Mouse (Mus musculus): ENCODE results near the gene Ank. TPM values are rescaled to one million over a fixed set of nuclear protein-coding genes. Genes with fewer than 3 reads are reported as not detected.

The Ank gene
- polyA plus RNA-seq, 1 experiment from 2014 or later = 11.0 TPM

DNA sequence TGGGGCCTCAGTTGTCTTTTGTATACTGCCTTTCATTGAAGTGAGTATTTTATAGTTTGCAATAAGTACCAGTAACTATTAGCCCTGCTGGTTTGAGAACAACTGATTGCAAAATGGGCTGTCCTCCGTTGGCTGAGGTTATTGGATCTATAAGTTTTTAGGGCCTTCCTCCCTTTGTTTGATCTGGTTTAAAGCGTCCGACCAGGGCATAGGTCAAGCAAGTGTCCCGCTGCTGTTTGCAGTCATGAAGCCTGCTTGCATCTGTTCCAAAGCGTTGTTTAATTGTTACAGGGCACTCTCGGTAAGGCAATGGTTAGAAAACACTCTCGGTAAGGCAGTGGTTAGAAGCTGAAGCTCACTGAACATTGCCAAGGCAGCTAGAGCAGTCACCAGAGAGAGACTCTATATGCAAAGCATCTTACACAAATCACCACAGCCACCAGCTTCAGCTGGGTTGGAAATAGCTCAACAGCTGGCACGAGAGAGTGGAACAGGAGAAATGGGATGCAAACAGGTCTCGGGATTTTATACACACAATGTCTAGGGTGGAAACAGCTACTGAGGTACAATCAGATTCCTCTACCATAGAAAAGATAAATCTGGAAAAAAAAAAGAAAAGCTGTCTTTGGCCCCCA is 84.0 kb downstream of the Ank start:
- DNase-seq (ENCODE audit: low spot score) (no peak), ATAC-seq (replicated peaks; ENCODE audit: low FRiP score, low read depth) (no peak)
- Histone ChIP-seq H3K27me3 (ENCODE audit: insufficient read depth, low read length) (no peaks in the 10 kb centered on the region), H3K9me3 (replicated peaks; ENCODE audit: low read length) (no peaks in the 10 kb centered on the region), H3K4me2 (ENCODE audit: low read length) (no peak overlapping the region), H3K9ac (ENCODE audit: low read depth, low read length) (no peak overlapping the region), H3K4me3 (replicated peaks; ENCODE audit: low read depth, low read length) (no peak overlapping the region), H3K4me1 (replicated peaks; ENCODE audit: insufficient read depth, low read length) (no peaks in the 10 kb centered on the region), H3K27ac (no peak overlapping the region), H3K36me3 (ENCODE audit: insufficient read depth, low read length) (no peaks in the 10 kb centered on the region)
- 53% methylated on average over 9 of the region's 9 CpGs for WGBS
- TF ChIP-seq CTCF (IDR thresholded peaks at IDR 0.05; ENCODE audit: low read depth) = no peak

DNA sequence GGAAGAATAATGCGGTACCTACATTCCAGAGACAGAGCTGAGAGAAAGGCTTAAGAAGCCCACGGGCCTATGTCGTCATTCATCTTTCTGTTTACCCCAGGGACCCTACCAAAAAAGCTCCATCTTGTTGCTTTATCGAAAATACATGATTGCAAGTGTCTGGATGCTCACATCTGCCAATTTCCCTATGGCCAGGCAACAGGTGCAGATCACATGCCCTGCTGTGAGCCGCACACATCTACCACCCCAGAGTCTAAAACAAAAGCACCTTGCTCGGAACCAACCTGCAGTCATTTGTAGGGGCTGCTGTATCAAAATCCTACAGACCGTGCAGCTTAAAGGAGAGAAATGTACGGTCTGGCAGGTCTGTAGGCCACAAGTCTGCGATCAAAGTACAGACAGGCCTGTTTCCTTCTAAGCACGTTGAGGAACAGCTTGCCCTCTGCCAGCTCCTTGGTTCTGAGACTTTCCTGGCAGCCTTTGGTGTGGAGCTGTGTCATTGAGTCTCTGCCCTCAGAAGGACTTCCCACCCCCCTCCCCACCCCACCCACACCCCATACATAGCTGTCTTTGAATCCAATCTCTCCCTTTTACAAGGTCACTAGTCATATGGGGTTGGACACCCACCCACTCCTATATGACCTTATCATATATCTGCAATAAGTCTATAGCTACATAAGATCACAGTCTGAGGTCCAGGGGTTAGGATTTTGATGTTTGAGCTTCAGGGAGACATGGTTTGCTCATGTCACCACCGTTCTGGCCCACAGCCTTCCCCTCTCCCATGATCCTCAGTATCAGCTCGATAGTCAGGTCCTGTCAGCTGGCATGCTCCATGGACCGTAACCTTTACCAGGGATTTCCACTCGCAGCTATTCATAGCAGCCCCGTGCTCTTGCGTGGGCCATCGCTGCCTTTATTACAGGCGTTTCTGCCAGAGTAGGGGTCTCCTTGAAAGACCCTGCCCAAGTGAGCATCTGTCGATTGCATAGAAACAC is 84.9 kb downstream of the Ank start:
- Histone ChIP-seq H3K36me3 (ENCODE audit: insufficient read depth, low read length) (no peaks in the 10 kb centered on the region), H3K4me1 (replicated peaks; ENCODE audit: insufficient read depth, low read length) (no peaks in the 10 kb centered on the region), H3K4me3 (replicated peaks; ENCODE audit: low read depth, low read length) (no peak overlapping the region), H3K4me2 (ENCODE audit: low read length) (no peak overlapping the region), H3K9ac (ENCODE audit: low read depth, low read length) (no peak overlapping the region), H3K9me3 (replicated peaks; ENCODE audit: low read length) (no peaks in the 10 kb centered on the region), H3K27me3 (ENCODE audit: insufficient read depth, low read length) (no peaks in the 10 kb centered on the region), H3K27ac (no peak overlapping the region)
- ATAC-seq (replicated peaks; ENCODE audit: low FRiP score, low read depth) (no peak), DNase-seq (ENCODE audit: low spot score) (no peak)
- WGBS = 81% methylated on average over 19 of the region's 19 CpGs
- no peak for TF ChIP-seq CTCF (IDR thresholded peaks at IDR 0.05; ENCODE audit: low read depth)

DNA sequence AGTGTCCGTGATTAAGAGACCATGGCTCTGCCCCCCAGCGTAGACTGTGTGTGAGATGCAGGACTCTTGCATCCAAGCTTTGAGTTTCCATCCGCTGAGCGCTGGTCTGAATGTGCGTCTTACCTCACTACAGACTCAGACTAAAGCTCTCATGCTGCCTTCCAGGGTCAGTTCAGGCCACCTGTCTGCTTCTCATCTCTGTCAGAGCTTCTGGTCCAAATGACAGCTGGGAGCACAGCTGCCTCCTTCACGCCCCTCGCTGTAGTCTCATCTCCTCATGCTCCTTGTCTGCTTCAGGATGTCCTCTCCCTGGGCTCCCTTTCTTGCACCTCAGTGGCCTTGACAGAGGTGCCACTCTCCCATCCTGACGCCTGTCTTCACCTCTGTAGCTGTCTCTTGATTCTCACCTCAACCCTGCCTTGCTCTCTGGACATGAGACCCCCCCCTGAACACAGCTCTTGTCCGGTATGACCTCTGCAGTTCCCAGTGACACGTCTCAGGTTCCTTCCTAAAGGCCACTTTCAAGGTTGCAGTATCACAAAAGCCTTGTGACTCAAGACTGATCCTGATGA is 85.7 kb downstream of the Ank start:
- ATAC-seq (replicated peaks; ENCODE audit: low FRiP score, low read depth) = no peak
- Histone ChIP-seq H3K9ac (ENCODE audit: low read depth, low read length) (no peak overlapping the region), H3K36me3 (ENCODE audit: insufficient read depth, low read length) (no peaks in the 10 kb centered on the region), H3K9me3 (replicated peaks; ENCODE audit: low read length) (no peaks in the 10 kb centered on the region), H3K4me1 (replicated peaks; ENCODE audit: insufficient read depth, low read length) (no peaks in the 10 kb centered on the region), H3K4me2 (ENCODE audit: low read length) (no peak overlapping the region), H3K4me3 (replicated peaks; ENCODE audit: low read depth, low read length) (no peak overlapping the region), H3K27me3 (ENCODE audit: insufficient read depth, low read length) (no peaks in the 10 kb centered on the region), H3K27ac (no peak overlapping the region)
- 80% methylated on average over 10 of the region's 10 CpGs for WGBS
- TF ChIP-seq CTCF (IDR thresholded peaks at IDR 0.05; ENCODE audit: low read depth) = no peak
- no peak for DNase-seq (ENCODE audit: low spot score)

GRCm38 (mm10) chr15:27553554-27553953 is 87.1 kb downstream of the Ank start:
- H3K4me1 ChIP-seq (replicated peaks; ENCODE audit: insufficient read depth, low read length) = no peaks in the 10 kb centered on the region
- ATAC-seq (replicated peaks; ENCODE audit: low FRiP score, low read depth) (no peak), DNase-seq (ENCODE audit: low spot score) (no peak)
- H3K9me3 ChIP-seq (replicated peaks; ENCODE audit: low read length) = no peaks in the 10 kb centered on the region
- H3K9ac ChIP-seq (ENCODE audit: low read depth, low read length) = no peak overlapping the region
- no peak overlapping the region for H3K27ac ChIP-seq
- no peaks in the 10 kb centered on the region for H3K36me3 ChIP-seq (ENCODE audit: insufficient read depth, low read length)
- H3K27me3 ChIP-seq (ENCODE audit: insufficient read depth, low read length) = no peaks in the 10 kb centered on the region
- no peak overlapping the region for H3K4me3 ChIP-seq (replicated peaks; ENCODE audit: low read depth, low read length)
- no peak overlapping the region for H3K4me2 ChIP-seq (ENCODE audit: low read length)
- TF ChIP-seq CTCF (IDR thresholded peaks at IDR 0.05; ENCODE audit: low read depth) = no peak
- WGBS = 81% methylated on average over 5 of the region's 5 CpGs

DNA sequence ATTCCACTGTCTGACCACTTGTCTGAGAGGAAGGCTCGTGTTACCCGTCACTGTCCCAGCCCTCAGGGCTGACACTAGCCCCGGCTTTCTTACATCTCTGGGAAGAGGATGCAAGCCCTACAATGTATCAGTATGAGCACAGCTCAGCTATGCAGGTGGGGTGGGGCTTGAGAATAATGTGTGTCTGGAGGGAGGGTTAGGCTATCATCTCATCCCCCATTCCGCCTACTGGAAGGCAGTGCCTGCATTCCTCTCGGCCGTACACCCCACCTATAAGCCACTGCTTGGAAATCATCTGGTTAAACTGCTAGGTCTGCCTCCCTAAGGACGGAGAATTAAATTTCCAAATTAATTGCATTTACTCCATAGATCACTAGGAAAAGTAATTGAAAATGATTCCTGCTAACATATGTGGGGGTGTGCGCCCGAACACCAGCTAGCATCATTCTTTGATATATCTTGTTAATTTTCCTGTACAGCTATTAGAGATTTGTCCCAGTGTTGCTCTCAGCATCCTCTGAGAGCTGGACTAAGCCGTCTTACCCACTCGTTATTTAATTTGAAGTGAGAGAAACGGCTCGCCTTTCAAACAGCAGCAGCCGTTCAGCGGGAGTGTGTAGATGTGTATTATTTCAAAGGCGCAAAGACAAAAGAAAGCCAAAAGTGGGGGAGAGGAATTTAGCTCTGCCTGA is 92.1 kb downstream of the Ank start:
- H3K4me2 ChIP-seq (ENCODE audit: low read length) = no peak overlapping the region
- H3K4me3 ChIP-seq (replicated peaks; ENCODE audit: low read depth, low read length) = no peak overlapping the region
- no peak; the same call in 1 of the 2 replicates for ATAC-seq (replicated peaks; ENCODE audit: low FRiP score, low read depth)
- peak; percentile 20 for DNase-seq (ENCODE audit: low spot score)
- H3K9me3 ChIP-seq (replicated peaks; ENCODE audit: low read length) = no peaks in the 10 kb centered on the region
- no peaks in the 10 kb centered on the region for H3K4me1 ChIP-seq (replicated peaks; ENCODE audit: insufficient read depth, low read length)
- no peak overlapping the region for H3K27ac ChIP-seq
- WGBS = 43% methylated on average over 16 of the region's 16 CpGs
- H3K9ac ChIP-seq (ENCODE audit: low read depth, low read length) = no peak overlapping the region
- no peaks in the 10 kb centered on the region for H3K27me3 ChIP-seq (ENCODE audit: insufficient read depth, low read length)
- no peak for TF ChIP-seq CTCF (IDR thresholded peaks at IDR 0.05; ENCODE audit: low read depth)
- no peaks in the 10 kb centered on the region for H3K36me3 ChIP-seq (ENCODE audit: insufficient read depth, low read length)

DNA sequence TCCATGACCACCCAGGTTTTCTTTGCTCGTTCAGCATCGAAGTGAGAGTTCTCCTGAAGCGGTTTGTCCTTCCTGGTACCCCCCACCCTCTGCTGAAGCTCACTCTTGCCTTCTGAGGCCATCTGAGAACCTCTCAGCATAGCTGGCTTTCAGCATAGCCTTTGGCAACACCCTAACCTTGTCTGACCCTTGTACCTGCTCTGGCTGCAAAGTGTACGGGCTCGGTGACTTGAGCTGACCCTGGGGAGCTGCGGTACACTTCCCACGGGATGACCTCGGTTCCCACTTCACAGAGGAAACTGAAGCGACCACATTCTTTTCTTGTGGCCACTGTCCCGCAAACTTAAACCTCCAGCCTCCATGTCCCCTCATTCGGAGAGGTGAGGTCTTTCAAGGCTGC is 93.8 kb downstream of the Ank start:
- ATAC-seq (replicated peaks; ENCODE audit: low FRiP score, low read depth) = no peak
- Histone ChIP-seq H3K4me3 (replicated peaks; ENCODE audit: low read depth, low read length) (no peak overlapping the region), H3K9ac (ENCODE audit: low read depth, low read length) (no peak overlapping the region), H3K27ac (no peak overlapping the region), H3K4me1 (replicated peaks; ENCODE audit: insufficient read depth, low read length) (no peaks in the 10 kb centered on the region), H3K36me3 (ENCODE audit: insufficient read depth, low read length) (0 out of 2 replicates have a peak, but pooled peaks cover 3% of the 10 kb centered on the region), H3K9me3 (replicated peaks; ENCODE audit: low read length) (no peaks in the 10 kb centered on the region), H3K27me3 (ENCODE audit: insufficient read depth, low read length) (no peaks in the 10 kb centered on the region), H3K4me2 (ENCODE audit: low read length) (no peak overlapping the region)
- TF ChIP-seq CTCF (IDR thresholded peaks at IDR 0.05; ENCODE audit: low read depth) = no peak
- DNase-seq (ENCODE audit: low spot score) = no peak
- 67% methylated on average over 11 of the region's 11 CpGs for WGBS

All from kidney, postnatal 0 days (tissue).